In genomic region chr11:64890776-64891175, GRCm38 (mm10) we compare ENCODE assay signal across 8 mouse cellular contexts.
DNase-seq lines count a peak whose midpoint lies in the region; ATAC-seq and TF ChIP-seq lines count a peak whose summit lies in the region.

No protein-coding gene starts in this region.

- no peak overlapping the region for H3K27ac ChIP-seq in forebrain, embryonic 14.5 days (ENCODE audit: low read depth, low read length)
- no peak overlapping the region for H3K27ac ChIP-seq in forebrain, embryonic 15.5 days (replicated peaks)
- no peak overlapping the region for H3K27ac ChIP-seq in midbrain, embryonic 11.5 days (ENCODE audit: low read depth, low read length)
- no peak overlapping the region for H3K27ac ChIP-seq in midbrain, embryonic 13.5 days
- H3K27ac ChIP-seq in bone marrow macrophage, adult 2 months (ENCODE audit: insufficient read depth, low read depth, low read length) = no peak overlapping the region
- no peak overlapping the region for H3K27ac ChIP-seq in liver, embryonic 14.5 days
- no peak overlapping the region for H3K27ac ChIP-seq in testis, adult 2 months (ENCODE audit: control insufficient read depth, insufficient read depth, low read depth, low read length)

- peak; percentile 43; the same call in 1 of the 2 replicates for TF ChIP-seq CTCF in bone marrow macrophage, adult 2 months (IDR thresholded peaks at IDR 0.05; ENCODE audit: low read depth, low read length)
- TF ChIP-seq CTCF in liver, embryonic 14.5 days (IDR thresholded peaks at IDR 0.05; ENCODE audit: low read depth) = peak; percentile 91
- peak; percentile 77; the same call in 1 of the 2 replicates for TF ChIP-seq CTCF in testis, adult 2 months (IDR thresholded peaks at IDR 0.05; ENCODE audit: control insufficient read depth, insufficient read depth, insufficient replicate concordance, low read depth, low read length)

- H3K4me2 ChIP-seq in forebrain, embryonic 14.5 days (ENCODE audit: low read length) = no peak overlapping the region
- H3K4me2 ChIP-seq in forebrain, embryonic 15.5 days (replicated peaks) = no peak overlapping the region
- H3K4me2 ChIP-seq in midbrain, embryonic 11.5 days = no peak overlapping the region
- no peak overlapping the region for H3K4me2 ChIP-seq in midbrain, embryonic 13.5 days (replicated peaks)
- no peak overlapping the region for H3K4me2 ChIP-seq in liver, embryonic 14.5 days (ENCODE audit: low read depth)

- no peaks in the 10 kb centered on the region for H3K9me3 ChIP-seq in forebrain, embryonic 14.5 days (replicated peaks; ENCODE audit: control insufficient read depth, low read length)
- no peaks in the 10 kb centered on the region for H3K9me3 ChIP-seq in forebrain, embryonic 15.5 days
- no peaks in the 10 kb centered on the region for H3K9me3 ChIP-seq in midbrain, embryonic 11.5 days (ENCODE audit: control insufficient read depth, low read length)
- H3K9me3 ChIP-seq in midbrain, embryonic 13.5 days = no peaks in the 10 kb centered on the region
- H3K9me3 ChIP-seq in liver, embryonic 14.5 days (ENCODE audit: control insufficient read depth, low read length) = no peaks in the 10 kb centered on the region

- no peaks in the 10 kb centered on the region for H3K36me3 ChIP-seq in forebrain, embryonic 14.5 days (ENCODE audit: control insufficient read depth, insufficient read depth, low read length)
- H3K36me3 ChIP-seq in forebrain, embryonic 15.5 days = no peaks in the 10 kb centered on the region
- H3K36me3 ChIP-seq in midbrain, embryonic 11.5 days (ENCODE audit: control insufficient read depth, insufficient read depth, low read length) = no peaks in the 10 kb centered on the region
- H3K36me3 ChIP-seq in midbrain, embryonic 13.5 days = no peaks in the 10 kb centered on the region
- no peaks in the 10 kb centered on the region for H3K36me3 ChIP-seq in liver, embryonic 14.5 days (replicated peaks; ENCODE audit: control insufficient read depth, insufficient read depth, low read depth)
- H3K36me3 ChIP-seq in testis, adult 2 months (ENCODE audit: control insufficient read depth, insufficient read depth, low read length) = no peaks in the 10 kb centered on the region

- TF ChIP-seq EP300 in liver, embryonic 14.5 days (IDR thresholded peaks at IDR 0.05; ENCODE audit: low read depth) = no peak

- no peak overlapping the region for H3K4me3 ChIP-seq in forebrain, embryonic 14.5 days (ENCODE audit: low read depth, low read length)
- H3K4me3 ChIP-seq in forebrain, embryonic 15.5 days = no peak overlapping the region
- H3K4me3 ChIP-seq in midbrain, embryonic 11.5 days (ENCODE audit: low read depth, low read length) = no peak overlapping the region
- no peak overlapping the region for H3K4me3 ChIP-seq in midbrain, embryonic 13.5 days (replicated peaks)
- no peak overlapping the region for H3K4me3 ChIP-seq in bone marrow macrophage, adult 2 months (ENCODE audit: insufficient read depth, low read length)
- H3K4me3 ChIP-seq in liver, embryonic 14.5 days (ENCODE audit: insufficient read depth in 1 of 2, low read depth in 2 of 2, low read length in 2 of 2) = no peak overlapping the region
- H3K4me3 ChIP-seq in testis, adult 2 months (ENCODE audit: control insufficient read depth, low read depth, low read length) = no peak overlapping the region

- no peaks in the 10 kb centered on the region for H3K27me3 ChIP-seq in forebrain, embryonic 14.5 days (replicated peaks; ENCODE audit: control insufficient read depth, insufficient read depth, low read length)
- peaks cover 10% of the 10 kb centered on the region; the same call in 1 of the 2 replicates for H3K27me3 ChIP-seq in forebrain, embryonic 15.5 days
- no peaks in the 10 kb centered on the region for H3K27me3 ChIP-seq in midbrain, embryonic 11.5 days (ENCODE audit: control insufficient read depth, insufficient read depth, low read length)
- H3K27me3 ChIP-seq in midbrain, embryonic 13.5 days = no peaks in the 10 kb centered on the region
- H3K27me3 ChIP-seq in liver, embryonic 14.5 days (ENCODE audit: control insufficient read depth, insufficient read depth, low read length) = no peaks in the 10 kb centered on the region
- H3K27me3 ChIP-seq in testis, adult 2 months (ENCODE audit: control insufficient read depth, insufficient read depth, low read length) = no peaks in the 10 kb centered on the region

- H3K9ac ChIP-seq in forebrain, embryonic 14.5 days (ENCODE audit: low read length) = no peak overlapping the region
- H3K9ac ChIP-seq in forebrain, embryonic 15.5 days (replicated peaks) = no peak overlapping the region
- no peak overlapping the region for H3K9ac ChIP-seq in midbrain, embryonic 11.5 days (ENCODE audit: low read length)
- no peak overlapping the region for H3K9ac ChIP-seq in midbrain, embryonic 13.5 days (replicated peaks)
- H3K9ac ChIP-seq in liver, embryonic 14.5 days (replicated peaks) = no peak overlapping the region

- H3K4me1 ChIP-seq in forebrain, embryonic 14.5 days (ENCODE audit: control insufficient read depth, insufficient read depth, low read length) = no peaks in the 10 kb centered on the region
- H3K4me1 ChIP-seq in forebrain, embryonic 15.5 days = peaks cover under 1% of the 10 kb centered on the region
- no peaks in the 10 kb centered on the region for H3K4me1 ChIP-seq in midbrain, embryonic 11.5 days (ENCODE audit: control insufficient read depth, insufficient read depth, low read length)
- H3K4me1 ChIP-seq in midbrain, embryonic 13.5 days (replicated peaks) = no peaks in the 10 kb centered on the region
- no peaks in the 10 kb centered on the region for H3K4me1 ChIP-seq in bone marrow macrophage, adult 2 months (ENCODE audit: control insufficient read depth, insufficient read depth, low read length)
- no peaks in the 10 kb centered on the region; a peak in 1 of 4 replicates for H3K4me1 ChIP-seq in liver, embryonic 14.5 days (replicated peaks; ENCODE audit: control insufficient read depth in 2 of 2, insufficient read depth in 2 of 2, low read length in 1 of 2)
- no peaks in the 10 kb centered on the region for H3K4me1 ChIP-seq in testis, adult 2 months (ENCODE audit: control insufficient read depth, insufficient read depth, low read length)

- no peak for ATAC-seq in forebrain, embryonic 14.5 days
- no peak for ATAC-seq in forebrain, embryonic 15.5 days (replicated peaks)
- ATAC-seq in midbrain, embryonic 11.5 days (ENCODE audit: low FRiP score) = no peak
- no peak for ATAC-seq in midbrain, embryonic 13.5 days
- ATAC-seq in liver, embryonic 14.5 days (ENCODE audit: insufficient read depth) = peak; percentile 75

- 34% methylated on average over 3 of the region's 3 CpGs for WGBS in forebrain, embryonic 14.5 days
- WGBS in forebrain, embryonic 15.5 days = 38% methylated on average over 3 of the region's 3 CpGs
- WGBS in midbrain, embryonic 11.5 days = 36% methylated on average over 3 of the region's 3 CpGs
- 38% methylated on average over 3 of the region's 3 CpGs for WGBS in midbrain, embryonic 13.5 days
- WGBS in liver, embryonic 14.5 days (ENCODE audit: insufficient replicate concordance) = 15% methylated on average over 3 of the region's 3 CpGs

- peak; percentile 41 for DNase-seq in forebrain, embryonic 14.5 days (ENCODE audit: low spot score)
- peak; percentile 88 for DNase-seq in midbrain, embryonic 11.5 days (ENCODE audit: low spot score, missing footprints)
- peak; percentile 38 to 47 (median 41) for DNase-seq in liver, embryonic 14.5 days (ENCODE audit: low read depth in 3 of 3, low spot score in 3 of 3)
- DNase-seq in cerebellum, adult 18-20 months = no peak

- no peak for TF ChIP-seq POLR2A in bone marrow macrophage, adult 2 months (IDR thresholded peaks at IDR 0.05; ENCODE audit: borderline replicate concordance, low read depth, low read length)
- no peak for TF ChIP-seq POLR2A in testis, adult 2 months (IDR thresholded peaks at IDR 0.05; ENCODE audit: control insufficient read depth, low read depth, low read length)

Comparison
In these comparisons a context has a peak if more than half of its experiments do, and no peak if none do; other contexts are left out.
1. DNase-seq: peak in forebrain, embryonic 14.5 days (single experiment), midbrain, embryonic 11.5 days (single experiment) and liver, embryonic 14.5 days (3 of 3); none in cerebellum, adult 18-20 months (0 of 2).
2. Peak in every context shown above with its lines, with median percentiles within 50 percentile points of each other: CTCF ChIP-seq.